Mouse (Mus musculus) A20 (cell line): ENCODE measurements around the gene Syk.

Source experiments
- DNase-seq: peaks from one replicate; pipeline ENCODE4 v3.0.0-alpha.2; 2011; ENCODE audit warnings: low read depth, low spot score

Syk gene

GRCm38 (mm10) chr13:52582878-52583661 is at the start of gene Syk:
Syk (plus strand) TSS chr13:52583173.
- peak; percentile 57 for DNase-seq

- peak; percentile 73 for DNase-seq
Observed at GRCm38 (mm10) chr13:52533644-52534043, 49.3 kb upstream of the Syk start.

- peak; percentile 85 for DNase-seq
Observed at GRCm38 (mm10) chr13:52535542-52535941, 47.4 kb upstream of the Syk start.

- peak; percentile 90 for DNase-seq
Observed at GRCm38 (mm10) chr13:52537754-52538587, 45.0 kb upstream of the Syk start.

- DNase-seq = no peak
Observed at GRCm38 (mm10) chr13:52538588-52539116, 44.3 kb upstream of the Syk start.

GRCm38 (mm10) chr13:52539461-52539860 is 43.5 kb upstream of the Syk start:
- DNase-seq = peak; percentile 54

GRCm38 (mm10) chr13:52541385-52542035 is 41.5 kb upstream of the Syk start:
- no peak for DNase-seq

- no peak for DNase-seq
Observed at GRCm38 (mm10) chr13:52542036-52542526, 40.9 kb upstream of the Syk start.

- no peak for DNase-seq
Observed at GRCm38 (mm10) chr13:52542636-52543035, 40.3 kb upstream of the Syk start.

- no peak for DNase-seq
Observed at GRCm38 (mm10) chr13:52546288-52546687, 36.7 kb upstream of the Syk start.

GRCm38 (mm10) chr13:52550690-52551193 is 32.2 kb upstream of the Syk start:
- DNase-seq = no peak

GRCm38 (mm10) chr13:52551275-52551674 is 31.7 kb upstream of the Syk start:
- no peak for DNase-seq

- DNase-seq = no peak
Observed at GRCm38 (mm10) chr13:52552822-52553477, 30.0 kb upstream of the Syk start.

- DNase-seq = no peak
Observed at GRCm38 (mm10) chr13:52554722-52555121, 28.3 kb upstream of the Syk start.

- no peak for DNase-seq
Observed at GRCm38 (mm10) chr13:52557421-52557820, 25.6 kb upstream of the Syk start.

GRCm38 (mm10) chr13:52561367-52562165 is 21.4 kb upstream of the Syk start:
- no peak for DNase-seq

- peak; percentile 22 for DNase-seq
Observed at GRCm38 (mm10) chr13:52562166-52562571, 20.8 kb upstream of the Syk start.

- peak; percentile 41 for DNase-seq
Observed at GRCm38 (mm10) chr13:52565103-52565739, 17.8 kb upstream of the Syk start.

- DNase-seq = no peak
Observed at GRCm38 (mm10) chr13:52566188-52566760, 16.7 kb upstream of the Syk start.
